Mouse (Mus musculus) CH12.LX (cell line): Measurements from ENCODE around the gene Qser1. TPM values are rescaled to one million over a fixed set of nuclear protein-coding genes. Genes with fewer than 3 reads are reported as not detected.

ENCODE experiments used
- DNase-seq: peaks from one replicate; pipeline ENCODE4 v3.0.0-alpha.2; 2013; ENCODE audit errors: extremely low read depth
- H3K27ac ChIP-seq: 2 replicates; pipeline ENCODE4 v1.5.1; 2012; ENCODE audit warnings: low read depth, mild to moderate bottlenecking, control low read depth, moderate library complexity; ENCODE audit not compliant: insufficient read depth
- H3K27me3 ChIP-seq: replicated peaks from 2 replicates; pipeline ENCODE3; 2012; ENCODE audit warnings: inconsistent platforms
- H3K36me3 ChIP-seq, 2 experiments: replicated peaks in 1 of 2; 2 replicates each; pipeline versions ENCODE3 to v1.6.1; 2012; ENCODE audit warnings: inconsistent platforms in 1 of 2, low read length in 1 of 2, mild to moderate bottlenecking in 1 of 2, mixed read lengths in 1 of 2, moderate library complexity in 1 of 2; ENCODE audit not compliant: control insufficient read depth in 1 of 2, insufficient read depth in 1 of 2
- H3K4me1 ChIP-seq, 2 experiments: 2 replicates each; pipeline ENCODE4 v1.6.1; 2012; ENCODE audit warnings: inconsistent platforms in 1 of 2, moderate library complexity in 1 of 2; ENCODE audit not compliant: insufficient read depth in 2 of 2, control insufficient read depth in 1 of 2
- H3K4me2 ChIP-seq: 2 replicates; pipeline ENCODE4 v1.6.1; 2012; ENCODE audit warnings: low read depth, mild to moderate bottlenecking, control low read depth; ENCODE audit not compliant: poor library complexity, insufficient read depth, severe bottlenecking
- H3K4me3 ChIP-seq, 3 experiments: fragments of 150-350 bp in 1 of 3; sonication (generic) in 1 of 3; replicated peaks in 1 of 3; 2 replicates each; pipeline versions ENCODE3 to v1.5.1; 2011 to 2012; ENCODE audit warnings: low read depth in 2 of 3, low read length in 2 of 3, mild to moderate bottlenecking in 2 of 3, moderate library complexity in 2 of 3, control low read depth in 1 of 3, improper control_type of control experiment in 1 of 3, inconsistent platforms in 1 of 3, mixed read lengths in 1 of 3; ENCODE audit not compliant: poor library complexity in 1 of 3
- H3K79me2 ChIP-seq: replicated peaks from 2 replicates; pipeline ENCODE4 v1.6.1; 2012; ENCODE audit warnings: mild to moderate bottlenecking, moderate library complexity; ENCODE audit not compliant: control insufficient read depth, poor library complexity, insufficient read depth, severe bottlenecking; ENCODE audit errors: extremely low read depth
- H3K9ac ChIP-seq: 2 replicates; pipeline ENCODE4 v1.6.1; 2012; ENCODE audit warnings: low read depth, mild to moderate bottlenecking, control low read depth, moderate library complexity; ENCODE audit not compliant: insufficient read depth
- H3K9me3 ChIP-seq: replicated peaks from 2 replicates; pipeline ENCODE3; 2012; ENCODE audit warnings: low read length, inconsistent platforms, mixed read lengths
- BHLHE40 ChIP-seq: IDR thresholded peaks from 2 replicates; pipeline ENCODE4 v1.6.1; 2011; ENCODE audit warnings: mild to moderate bottlenecking, low read depth, low read length, improper control_type of control experiment
- CHD2 ChIP-seq: IDR thresholded peaks from 2 replicates; pipeline ENCODE4 v1.6.1; 2011; ENCODE audit warnings: low read length, improper control_type of control experiment
- CTCF ChIP-seq, 2 experiments: IDR thresholded peaks in 1 of 2; conservative IDR thresholded peaks in 1 of 2; 2 replicates each; pipeline ENCODE4 v1.5.1; 2011 to 2012; ENCODE audit warnings: low read depth in 2 of 2, low read length in 2 of 2, improper control_type of control experiment in 1 of 2, inconsistent platforms in 1 of 2, mild to moderate bottlenecking in 1 of 2, moderate library complexity in 1 of 2
- ELF1 ChIP-seq: IDR thresholded peaks from 2 replicates; pipeline ENCODE4 v1.6.1; 2014; ENCODE audit warnings: low read depth, mild to moderate bottlenecking, inconsistent platforms, low read length, improper control_type of control experiment
- EP300 ChIP-seq: IDR thresholded peaks from 2 replicates; pipeline ENCODE4 v1.6.1; 2011; ENCODE audit warnings: low read length, improper control_type of control experiment
- ETS1 ChIP-seq: conservative IDR thresholded peaks from 2 replicates; pipeline ENCODE4 v1.6.1; 2012; ENCODE audit warnings: low read depth, mild to moderate bottlenecking, inconsistent platforms, low read length, improper control_type of control experiment, moderate library complexity
- GABPA ChIP-seq: IDR thresholded peaks from 2 replicates; pipeline ENCODE4 v1.6.1; 2012; ENCODE audit warnings: low read depth, low read length, improper control_type of control experiment, inconsistent platforms; ENCODE audit not compliant: insufficient replicate concordance
- MAFK ChIP-seq: IDR thresholded peaks from 2 replicates; pipeline ENCODE4 v1.6.1; 2011; ENCODE audit warnings: low read length, improper control_type of control experiment; ENCODE audit not compliant: insufficient replicate concordance
- MAX ChIP-seq: IDR thresholded peaks from 2 replicates; pipeline ENCODE4 v1.6.1; 2011; ENCODE audit warnings: low read length, improper control_type of control experiment
- MAZ ChIP-seq: IDR thresholded peaks from 2 replicates; pipeline ENCODE4 v1.6.1; 2012; ENCODE audit warnings: low read depth, mild to moderate bottlenecking, inconsistent platforms, low read length, improper control_type of control experiment, moderate library complexity
- MXI1 ChIP-seq: IDR thresholded peaks from 2 replicates; pipeline ENCODE4 v1.6.1; 2011; ENCODE audit warnings: mild to moderate bottlenecking, low read depth, low read length, improper control_type of control experiment
- MYC ChIP-seq: IDR thresholded peaks from 2 replicates; pipeline ENCODE4 v1.6.1; 2011; ENCODE audit warnings: low read depth, mild to moderate bottlenecking, improper control_type of control experiment, low read length
- PAX5 ChIP-seq: IDR thresholded peaks from 2 replicates; pipeline ENCODE4 v1.6.1; 2012; ENCODE audit warnings: low read length, inconsistent platforms, mixed read lengths
- POLR2AphosphoS2 ChIP-seq: IDR thresholded peaks from 2 replicates; pipeline ENCODE4 v1.6.1; 2011; ENCODE audit warnings: low read depth, low read length, improper control_type of control experiment
- RAD21 ChIP-seq: IDR thresholded peaks from 2 replicates; pipeline ENCODE4 v1.6.1; 2011; ENCODE audit warnings: low read depth, mild to moderate bottlenecking, low read length, improper control_type of control experiment, moderate library complexity
- SIN3A ChIP-seq: IDR thresholded peaks from 2 replicates; pipeline ENCODE4 v1.6.1; 2012; ENCODE audit warnings: low read length, improper control_type of control experiment, inconsistent platforms
- TBP ChIP-seq: conservative IDR thresholded peaks from 2 replicates; pipeline ENCODE4 v1.6.1; 2011; ENCODE audit warnings: low read depth, low read length, improper control_type of control experiment
- TCF12 ChIP-seq: IDR thresholded peaks from 2 replicates; pipeline ENCODE4 v1.6.1; 2014; ENCODE audit warnings: low read depth, mild to moderate bottlenecking, inconsistent platforms, low read length, improper control_type of control experiment
- UBTF ChIP-seq: IDR thresholded peaks from 2 replicates; pipeline ENCODE4 v1.6.1; 2012; ENCODE audit warnings: low read depth, mild to moderate bottlenecking, inconsistent platforms, low read length, improper control_type of control experiment, moderate library complexity
- USF1 ChIP-seq: IDR thresholded peaks from 2 replicates; pipeline ENCODE4 v1.6.1; 2014; ENCODE audit warnings: low read depth, mild to moderate bottlenecking, inconsistent platforms, low read length, improper control_type of control experiment
- USF2 ChIP-seq: conservative IDR thresholded peaks from 2 replicates; pipeline ENCODE4 v1.6.1; 2011; ENCODE audit warnings: low read depth, low read length, improper control_type of control experiment
- ZC3H11A ChIP-seq: IDR thresholded peaks from 2 replicates; pipeline ENCODE4 v1.6.1; 2012; ENCODE audit warnings: low read depth, mild to moderate bottlenecking, inconsistent platforms, low read length, improper control_type of control experiment
- ZKSCAN1 ChIP-seq: IDR thresholded peaks from 2 replicates; pipeline ENCODE4 v1.6.1; 2012; ENCODE audit warnings: low read depth, inconsistent platforms, low read length, improper control_type of control experiment, borderline replicate concordance
- ZNF384 ChIP-seq: IDR thresholded peaks from 2 replicates; pipeline ENCODE4 v1.6.1; 2012; ENCODE audit warnings: low read depth, low read length, improper control_type of control experiment, inconsistent platforms
- dilution Hi-C: fragments of 300-500 bp; cut with MboI; formaldehyde crosslinking; loops from 2 replicates; pipeline ENCODE4 v1.14.3; 2020; ENCODE audit warnings: low sequenced_read_pairs; ENCODE audit not compliant: extremely low pct_unique_long_range_greater_than_20kb, extremely low pct_ligation_motif_present
- in situ Hi-C: fragments of 300-500 bp; cut with MboI; formaldehyde crosslinking; loops from 3 replicates; pipeline ENCODE4 v1.14.3; 2019; ENCODE audit warnings: low sequenced_read_pairs, low pct_ligation_motif_present, low pct_unique_long_range_greater_than_20kb, mixed read lengths
- polyA plus RNA-seq: library from polyadenylated mRNA; unstranded; fragments of >175 nt; gene quantifications from 2 replicates; pipeline ENCODE4 v1.2.1, GENCODE M21; 2012; ENCODE audit warnings: low read depth; ENCODE audit not compliant: insufficient read length
- total RNA-seq, 2 experiments: library from RNA; depleted of rRNA; stranded (reverse); fragments of 300-350 nt in 1 of 2; fragments of >200 nt in 1 of 2; gene quantifications; 2 replicates each; pipeline ENCODE4 v1.2.3; 2012 to 2014

Qser1 gene
- total and polyA plus RNA-seq, 3 experiments = 3.7 to 10.2 (median 6.8) TPM

GRCm38 (mm10) chr2:104854836-104855235 is 38.3 kb upstream of the Qser1 start:
- Histone ChIP-seq H3K27me3 (peaks cover 3% of the 10 kb centered on the region), H3K27ac (no peak overlapping the region), H3K4me1 (peaks cover 3 to 6% of the 10 kb centered on the region in 2 experiments; a peak in 3 of 4 replicates), H3K79me2 (no peaks in the 10 kb centered on the region), H3K9ac (no peak overlapping the region), H3K36me3 (no peaks in the 10 kb centered on the region), H3K9me3 (no peaks in the 10 kb centered on the region), H3K4me3 (no peak overlapping the region), H3K4me2 (no peak overlapping the region)
- no peak for DNase-seq
- in situ Hi-C loops (no loop called here), dilution Hi-C loops (no loop called here)
- TF ChIP-seq CHD2 (no peak), ZNF384 (peak; percentile 20; the same call in 1 of the 2 replicates)

- Histone ChIP-seq H3K4me2 (no peak overlapping the region), H3K9ac (no peak overlapping the region), H3K36me3 (no peaks in the 10 kb centered on the region), H3K27ac (no peak overlapping the region), H3K4me3 (no peak overlapping the region), H3K4me1 (peaks cover 2 to 4% of the 10 kb centered on the region in 2 experiments; a peak in 2 of 4 replicates), H3K27me3 (peaks cover 3% of the 10 kb centered on the region), H3K79me2 (no peaks in the 10 kb centered on the region), H3K9me3 (no peaks in the 10 kb centered on the region)
- DNase-seq = no peak
- dilution Hi-C loops (no loop called here), in situ Hi-C loops (no loop called here)
- TF ChIP-seq MAZ (no peak), ZC3H11A (no peak), USF1 (no peak), ETS1 (no peak), ZNF384 (no peak), BHLHE40 (no peak), MAFK (no peak), UBTF (no peak), PAX5 (no peak)
Observed at GRCm38 (mm10) chr2:104852546-104852945, 36.0 kb upstream of the Qser1 start.

DNA sequence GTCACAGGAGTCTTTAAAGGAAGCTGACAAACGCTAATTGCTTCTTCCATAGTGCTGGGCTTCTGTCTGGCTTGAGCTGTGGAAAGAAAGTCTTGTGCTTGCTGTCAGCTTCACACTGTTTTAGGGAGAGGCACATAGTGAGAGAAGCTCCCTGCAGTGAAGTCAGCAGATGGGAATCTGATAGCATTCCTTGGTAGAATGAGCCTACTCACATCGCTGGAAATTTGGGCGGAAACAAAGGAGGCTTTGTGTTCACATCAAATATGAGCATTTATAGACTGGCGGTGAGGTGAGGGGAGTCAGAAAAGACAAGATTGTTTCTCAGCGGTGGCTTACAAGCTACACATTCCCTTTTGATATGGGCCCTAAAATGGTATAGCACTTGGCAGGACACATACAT is 35.1 kb upstream of the Qser1 start:
- DNase-seq = no peak
- Histone ChIP-seq H3K36me3 (peaks cover 0 to 4% of the 10 kb centered on the region in 2 experiments), H3K9me3 (no peaks in the 10 kb centered on the region), H3K4me2 (no peak overlapping the region), H3K27ac (no peak overlapping the region), H3K27me3 (peaks cover 3% of the 10 kb centered on the region), H3K4me3 (no peak overlapping the region), H3K79me2 (no peaks in the 10 kb centered on the region), H3K9ac (no peak overlapping the region)
- in situ Hi-C loops (no loop called here), dilution Hi-C loops (no loop called here)
- TF ChIP-seq TBP = no peak
- no peak for TF ChIP-seq RAD21
- no peak for TF ChIP-seq EP300
- TF ChIP-seq CHD2 = no peak
- no peak for TF ChIP-seq ZNF384
- no peak for TF ChIP-seq USF1
- no peak for TF ChIP-seq POLR2AphosphoS2
- TF ChIP-seq UBTF = no peak
- TF ChIP-seq GABPA = no peak
- TF ChIP-seq MAX = no peak
- TF ChIP-seq MXI1 = no peak
- TF ChIP-seq SIN3A = no peak
- TF ChIP-seq ELF1 = no peak
- TF ChIP-seq MYC = no peak
- TF ChIP-seq TCF12 = no peak
- TF ChIP-seq CTCF (conservative IDR thresholded peaks at IDR 0.05 in 1 of 2, IDR thresholded peaks at IDR 0.05 in 1 of 2; ENCODE audit: low read depth in 2 of 2, low read length in 2 of 2) = no peak
- no peak for TF ChIP-seq USF2
- no peak for TF ChIP-seq ZKSCAN1
- TF ChIP-seq, all 38 proteins: peak for 0
- H3K4me1 ChIP-seq = peaks cover 9 to 10% of the 10 kb centered on the region in 2 experiments
